Mouse (Mus musculus) kidney, adult 11 months (tissue): ENCODE results near the gene Mt4.

ENCODE experiments used
- DNase-seq: peaks from one replicate; pipeline ENCODE4 v3.0.0; 2022

Gene Mt4

GRCm38 (mm10) chr8:94180561-94180908 is 43.5 kb downstream of the Mt4 start:
- no peak for DNase-seq

GRCm38 (mm10) chr8:94182055-94182929 is 45.3 kb downstream of the Mt4 start:
- DNase-seq: no peak

- DNase-seq: peak; percentile 87
Measured at GRCm38 (mm10) chr8:94183117-94183516, 46.1 kb downstream of the Mt4 start.

- DNase-seq: no peak
Measured at GRCm38 (mm10) chr8:94184357-94184843, 47.4 kb downstream of the Mt4 start.

GRCm38 (mm10) chr8:94185791-94186190 is 48.8 kb downstream of the Mt4 start:
- DNase-seq: no peak

GRCm38 (mm10) chr8:94186542-94186941 is 49.5 kb downstream of the Mt4 start:
- peak; percentile 83 for DNase-seq

GRCm38 (mm10) chr8:94187290-94188002 is 50.4 kb downstream of the Mt4 start:
- DNase-seq: no peak
